Mouse (Mus musculus) lung, embryonic 16.5 days (tissue): ENCODE data around the gene Nebl. TPM values are rescaled to one million over a fixed set of nuclear protein-coding genes. Genes with fewer than 3 reads are reported as not detected.
A peak's percentile ranks its signal among the peaks of the same experiment; 100 is the strongest.

ENCODE experiments used
- ATAC-seq: fragments of 200-750 bp; cut with Nextera tagmentation; 2 replicates; pipeline ENCODE4 v1.8.0; 2017; ENCODE audit warnings: low read depth, mild to moderate bottlenecking, moderate library complexity
- H3K27ac ChIP-seq: fragments of 300-500 bp; sonication (generic); 2 replicates; pipeline ENCODE4 v1.5.1; 2014; ENCODE audit warnings: mild to moderate bottlenecking, control low read depth, low read length
- H3K27me3 ChIP-seq: fragments of 300-500 bp; sonication (generic); 2 replicates; pipeline ENCODE4 v1.6.1; 2014; ENCODE audit warnings: low read depth, low read length, mixed read lengths; ENCODE audit not compliant: control insufficient read depth, insufficient read depth
- H3K36me3 ChIP-seq: fragments of 300-500 bp; sonication (generic); 2 replicates; pipeline ENCODE4 v1.6.1; 2014; ENCODE audit warnings: low read length; ENCODE audit not compliant: control insufficient read depth, insufficient read depth
- H3K4me1 ChIP-seq: fragments of 300-500 bp; sonication (generic); replicated peaks from 2 replicates; pipeline ENCODE4 v1.6.1; 2014; ENCODE audit warnings: low read length, mixed read lengths; ENCODE audit not compliant: control insufficient read depth, insufficient read depth
- H3K4me2 ChIP-seq: fragments of 300-500 bp; sonication (generic); 2 replicates; pipeline ENCODE4 v1.6.1; 2014; ENCODE audit warnings: low read depth, low read length, control low read depth
- H3K4me3 ChIP-seq: fragments of 300-500 bp; sonication (generic); 2 replicates; pipeline ENCODE4 v1.5.1; 2014; ENCODE audit warnings: mild to moderate bottlenecking, low read length, control low read depth
- H3K9ac ChIP-seq: fragments of 300-500 bp; sonication (generic); 2 replicates; pipeline ENCODE4 v1.6.1; 2014; ENCODE audit warnings: low read length, control low read depth
- H3K9me3 ChIP-seq: fragments of 300-500 bp; sonication (generic); 2 replicates; pipeline ENCODE4 v1.6.1; 2016; ENCODE audit warnings: low read length; ENCODE audit not compliant: control insufficient read depth
- WGBS: fragments of 180-500 bp; shearing (Covaris S2); extraction: QIAGEN DNeasy Blood & Tissue Kit; methylation state at CpG from one replicate; pipeline ENCODE4 v1.1.7; 2014; 5-methylcytosine and 5-hydroxymethylcytosine counted together
- polyA plus RNA-seq: library from polyadenylated mRNA; unstranded; fragments of >200 nt; fragmentation: Nextera tagmentation; extraction: Ambion mirVana; gene quantifications from 2 replicates; pipeline ENCODE4 v1.2.1, GENCODE M21; 2015

Nebl gene
- polyA plus RNA-seq, 1 experiment from 2014 or later = 44.3 TPM

DNA sequence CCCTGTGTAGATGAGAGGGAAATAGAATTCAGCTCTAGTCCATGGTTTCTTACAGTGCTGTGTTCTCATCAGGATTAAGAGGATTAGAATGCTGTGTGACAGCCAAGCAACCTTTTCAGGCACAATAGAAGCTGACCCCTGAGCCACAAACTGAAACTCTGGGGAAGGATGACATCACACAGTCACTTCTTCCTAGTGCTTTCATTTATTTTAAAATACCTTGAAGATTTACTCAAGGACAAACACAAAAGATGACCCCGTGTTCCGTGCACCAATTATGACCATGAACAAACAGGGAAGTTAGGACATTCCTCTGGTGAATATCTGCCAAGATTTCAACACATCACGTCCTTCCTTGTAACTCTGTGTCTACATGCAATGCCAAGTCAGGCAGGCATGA is 121.0 kb downstream of the Nebl start:
- Histone ChIP-seq H3K4me3 (no peak overlapping the region), H3K9ac (no peak overlapping the region), H3K4me1 (peaks cover 4% of the 10 kb centered on the region; the same call in 1 of the 2 replicates), H3K27me3 (no peaks in the 10 kb centered on the region), H3K27ac (peak overlapping the region; percentile 41), H3K9me3 (no peaks in the 10 kb centered on the region), H3K36me3 (no peaks in the 10 kb centered on the region), H3K4me2 (no peak overlapping the region)
- ATAC-seq = peak; percentile 73
- WGBS = 35% methylated on average over 3 of the region's 3 CpGs

DNA sequence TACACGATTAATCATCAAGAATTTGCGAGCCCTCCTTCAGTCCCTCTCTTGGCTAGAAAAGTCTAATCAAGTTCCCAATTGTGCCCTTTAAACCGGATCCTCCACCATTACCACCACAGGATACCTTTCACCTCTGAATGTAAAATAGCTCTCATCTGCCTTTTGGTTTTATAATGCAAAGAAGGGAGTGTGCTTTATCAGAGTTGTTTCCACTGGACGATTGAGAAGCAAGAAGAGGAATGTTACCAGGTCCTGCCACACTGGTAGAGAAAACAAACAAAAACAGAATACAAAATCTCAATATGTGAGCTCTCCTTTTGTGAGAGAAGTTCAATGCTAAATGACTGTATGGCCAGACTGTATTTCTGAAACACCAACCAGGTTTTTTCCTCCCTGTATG is 127.7 kb downstream of the Nebl start:
- Histone ChIP-seq H3K4me3 (no peak overlapping the region), H3K9me3 (no peaks in the 10 kb centered on the region), H3K4me2 (no peak overlapping the region), H3K36me3 (no peaks in the 10 kb centered on the region), H3K9ac (no peak overlapping the region), H3K27ac (no peak overlapping the region), H3K27me3 (no peaks in the 10 kb centered on the region), H3K4me1 (no peaks in the 10 kb centered on the region)
- no peak for ATAC-seq
- WGBS = 48% methylated on average over 4 of the region's 4 CpGs

DNA sequence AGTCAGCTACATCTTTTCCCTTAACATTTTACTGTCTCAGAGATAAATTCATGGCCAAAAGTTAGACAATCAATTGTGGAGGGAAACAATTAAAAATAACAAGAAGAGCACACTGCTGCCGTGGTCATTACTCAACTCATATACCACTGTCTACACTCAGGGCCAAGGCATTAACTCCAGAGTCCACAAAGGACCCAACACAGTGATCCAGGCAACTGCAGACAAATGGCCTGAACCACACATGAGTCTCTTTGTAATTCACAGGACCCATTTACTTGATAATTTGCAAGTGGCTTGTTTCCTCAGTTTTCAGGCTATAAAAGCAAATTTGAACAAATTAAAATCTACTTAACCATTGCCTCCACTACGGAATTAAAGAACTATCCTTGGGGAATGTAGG is 130.6 kb downstream of the Nebl start:
- WGBS = 69% methylated on average over 2 of the region's 2 CpGs
- no peak for ATAC-seq
- H3K4me3 ChIP-seq = no peak overlapping the region

GRCm38 (mm10) chr2:17599860-17600259 is 131.4 kb downstream of the Nebl start:
- Histone ChIP-seq H3K27ac (no peak overlapping the region), H3K4me2 (no peak overlapping the region), H3K27me3 (no peaks in the 10 kb centered on the region), H3K4me3 (no peak overlapping the region), H3K36me3 (no peaks in the 10 kb centered on the region), H3K9ac (no peak overlapping the region), H3K9me3 (no peaks in the 10 kb centered on the region), H3K4me1 (no peaks in the 10 kb centered on the region)
- WGBS = 71% methylated on average over 4 of the region's 4 CpGs
- no peak for ATAC-seq

More for the DNA sequence above, 130.6 kb downstream of the Nebl start:
- H3K9ac ChIP-seq = no peak overlapping the region
- no peaks in the 10 kb centered on the region for H3K27me3 ChIP-seq
- H3K4me2 ChIP-seq = no peak overlapping the region
- no peaks in the 10 kb centered on the region for H3K36me3 ChIP-seq
- no peak overlapping the region for H3K27ac ChIP-seq
- H3K9me3 ChIP-seq = no peaks in the 10 kb centered on the region
- H3K4me1 ChIP-seq = no peaks in the 10 kb centered on the region

GRCm38 (mm10) chr2:17597932-17598331 is 133.3 kb downstream of the Nebl start:
- Histone ChIP-seq H3K4me3 (no peak overlapping the region), H3K9me3 (0 out of 2 replicates have a peak, but pooled peaks cover 4% of the 10 kb centered on the region), H3K36me3 (no peaks in the 10 kb centered on the region), H3K9ac (no peak overlapping the region), H3K27ac (no peak overlapping the region), H3K27me3 (no peaks in the 10 kb centered on the region), H3K4me2 (no peak overlapping the region), H3K4me1 (no peaks in the 10 kb centered on the region)
- ATAC-seq = peak; percentile 74
- 29% methylated on average over 2 of the region's 2 CpGs for WGBS

- Histone ChIP-seq H3K4me1 (peaks cover 5% of the 10 kb centered on the region; the same call in 1 of the 2 replicates), H3K4me3 (no peak overlapping the region), H3K36me3 (no peaks in the 10 kb centered on the region), H3K27me3 (no peaks in the 10 kb centered on the region), H3K9ac (no peak overlapping the region), H3K4me2 (no peak overlapping the region), H3K27ac (no peak overlapping the region), H3K9me3 (0 out of 2 replicates have a peak, but pooled peaks cover 4% of the 10 kb centered on the region)
- WGBS = 89% methylated on average over 3 of the region's 3 CpGs
- ATAC-seq = no peak
Measured at GRCm38 (mm10) chr2:17589669-17590068, 141.6 kb downstream of the Nebl start.

- H3K4me2 ChIP-seq = no peak overlapping the region
- no peaks in the 10 kb centered on the region for H3K27me3 ChIP-seq
- ATAC-seq = peak; percentile 84
- H3K36me3 ChIP-seq = no peaks in the 10 kb centered on the region
- no peak overlapping the region for H3K4me3 ChIP-seq
- peak overlapping the region; percentile 59; the same call in 1 of the 2 replicates for H3K27ac ChIP-seq
- WGBS = 59% methylated on average over 6 of the region's 6 CpGs
- peaks cover 8% of the 10 kb centered on the region; the same call in 1 of the 2 replicates for H3K4me1 ChIP-seq
- no peaks in the 10 kb centered on the region for H3K9me3 ChIP-seq
- no peak overlapping the region for H3K9ac ChIP-seq
Measured at GRCm38 (mm10) chr2:17585329-17585992, 145.8 kb downstream of the Nebl start.

DNA sequence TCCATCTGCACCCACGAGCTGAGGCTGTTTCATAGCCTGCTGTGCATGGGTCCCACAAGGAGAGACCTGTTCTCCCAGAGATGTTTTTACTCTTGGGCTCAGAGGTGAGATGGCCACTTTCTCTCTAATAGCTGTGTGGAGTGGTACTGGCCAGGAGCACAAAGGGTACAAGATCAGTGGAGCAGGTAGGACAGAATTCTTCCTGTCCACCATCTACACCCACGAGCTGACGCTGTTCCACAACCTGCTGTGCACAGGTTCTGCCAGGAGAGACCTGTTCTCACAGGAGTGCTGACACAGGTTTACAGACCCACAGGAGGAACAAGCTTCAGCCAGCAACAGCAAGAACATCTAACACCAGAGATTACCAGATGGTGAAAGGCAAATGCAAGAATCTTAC is 155.6 kb downstream of the Nebl start:
- Histone ChIP-seq H3K36me3 (no peaks in the 10 kb centered on the region), H3K4me3 (no peak overlapping the region), H3K27ac (no peak overlapping the region), H3K4me2 (no peak overlapping the region), H3K9ac (no peak overlapping the region), H3K9me3 (no peaks in the 10 kb centered on the region), H3K27me3 (no peaks in the 10 kb centered on the region), H3K4me1 (no peaks in the 10 kb centered on the region)
- WGBS = 67% methylated on average over 3 of the region's 3 CpGs
- no peak for ATAC-seq

DNA sequence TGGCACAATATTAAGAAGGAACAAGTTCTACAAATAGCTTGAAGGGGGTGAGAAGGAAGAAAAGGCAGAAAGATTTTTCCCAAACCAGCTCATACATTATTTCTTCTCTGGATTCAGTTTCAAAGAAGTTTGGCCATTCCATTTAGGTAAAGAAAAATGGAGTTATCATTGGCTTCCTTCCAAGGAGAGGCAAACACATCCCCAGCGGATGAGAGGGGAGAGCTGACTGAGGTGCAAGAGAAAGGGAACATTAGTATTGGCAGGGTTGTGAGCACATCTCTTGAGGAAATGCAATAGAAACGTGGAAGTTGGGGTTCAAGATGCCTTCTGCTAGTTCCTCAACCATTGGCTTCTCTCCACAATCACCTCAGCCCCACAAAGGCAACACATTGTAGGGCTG is 159.5 kb downstream of the Nebl start:
- no peak overlapping the region for H3K4me2 ChIP-seq
- no peak overlapping the region for H3K9ac ChIP-seq
- H3K27ac ChIP-seq = no peak overlapping the region
- no peak for ATAC-seq
- 23% methylated on average over 2 of the region's 2 CpGs for WGBS
- no peaks in the 10 kb centered on the region for H3K9me3 ChIP-seq
- no peaks in the 10 kb centered on the region for H3K36me3 ChIP-seq
- H3K4me1 ChIP-seq = no peaks in the 10 kb centered on the region
- no peaks in the 10 kb centered on the region for H3K27me3 ChIP-seq
- no peak overlapping the region for H3K4me3 ChIP-seq
